Mouse (Mus musculus) liver, postnatal 0 days (tissue): ENCODE results near the gene Ly6g.
"Not testable (repeated sequence)": the region's sequence is repeated elsewhere in the genome, so short reads cannot be mapped to it uniquely, and the experiment has no call there.

ENCODE experiments used
- CTCF ChIP-seq: sonication (generic); IDR thresholded peaks from 2 replicates; pipeline ENCODE4 v1.5.1; 2016; ENCODE audit warnings: antibody characterized with exemption, low read depth
- EP300 ChIP-seq: IDR thresholded peaks from 2 replicates; pipeline ENCODE4 v1.6.1; 2016; ENCODE audit warnings: antibody characterized with exemption, low read depth, mild to moderate bottlenecking

GRCm38 (mm10) chr15:75117481-75117880 lies 37.6 kb upstream of the Ly6g start:
- TF ChIP-seq CTCF, EP300: not testable (repeated sequence)
